Mouse (Mus musculus) limb, embryonic 10.5 days (tissue): Measurements from ENCODE around the gene Gm13119. TPM values are rescaled to one million over a fixed set of nuclear protein-coding genes. Genes with fewer than 3 reads are reported as not detected.
"Not testable (repeated sequence)": the region's sequence is repeated elsewhere in the genome, so short reads cannot be mapped to it uniquely, and the experiment has no call there.

Source experiments
- DNase-seq: peaks from one replicate; pipeline ENCODE4 v3.0.0-alpha.2; 2017; ENCODE audit warnings: low spot score
- H3K27ac ChIP-seq: fragments of 300-500 bp; sonication (generic); 2 replicates; pipeline ENCODE4 v1.5.1; 2016; ENCODE audit warnings: mild to moderate bottlenecking
- H3K27me3 ChIP-seq: fragments of 300-500 bp; sonication (generic); 2 replicates; pipeline ENCODE4 v1.6.1; 2016; ENCODE audit warnings: low read depth, mild to moderate bottlenecking; ENCODE audit not compliant: poor library complexity, severe bottlenecking
- H3K36me3 ChIP-seq: fragments of 300-500 bp; sonication (generic); 2 replicates; pipeline ENCODE4 v1.6.1; 2016; ENCODE audit warnings: mild to moderate bottlenecking, moderate library complexity
- H3K4me1 ChIP-seq: fragments of 300-500 bp; sonication (generic); 2 replicates; pipeline ENCODE4 v1.6.1; 2016
- H3K4me3 ChIP-seq: fragments of 300-500 bp; sonication (generic); 2 replicates; pipeline ENCODE4 v1.5.1; 2016; ENCODE audit warnings: mild to moderate bottlenecking, moderate library complexity
- H3K9me3 ChIP-seq: fragments of 300-500 bp; sonication (generic); replicated peaks from 2 replicates; pipeline ENCODE4 v1.6.1; 2016; ENCODE audit warnings: mild to moderate bottlenecking
- WGBS: fragments of 180-500 bp; shearing (Covaris S2); methylation state at CpG from one replicate; pipeline ENCODE4 v1.1.7; 2016; 5-methylcytosine and 5-hydroxymethylcytosine counted together
- polyA plus RNA-seq: library from polyadenylated mRNA; unstranded; fragments of >200 nt; fragmentation: Nextera tagmentation; extraction: Ambion mirVana; gene quantifications from 2 replicates; pipeline ENCODE4 v1.2.1, GENCODE M21; 2016

Gene Gm13119
- not detected in 2 replicates for polyA plus RNA-seq

- not testable (repeated sequence) for H3K36me3 ChIP-seq, H3K4me3 ChIP-seq, H3K27ac ChIP-seq, H3K27me3 ChIP-seq, H3K4me1 ChIP-seq, H3K9me3 ChIP-seq, DNase-seq
- WGBS, result 86% methylated on average over 3 of the region's 3 CpGs
Measured at GRCm38 (mm10) chr4:144357642-144358041, at the start of gene Gm13119. Gm13119 (plus strand) TSS chr4:144357942.

GRCm38 (mm10) chr4:144312666-144313460, 44.9 kb upstream of the Gm13119 start:
- WGBS, result 79% methylated on average over 2 of the region's 2 CpGs
- DNase-seq, H3K4me3 ChIP-seq, H3K9me3 ChIP-seq, H3K27me3 ChIP-seq, H3K27ac ChIP-seq, H3K4me1 ChIP-seq, H3K36me3 ChIP-seq: not testable (repeated sequence)

GRCm38 (mm10) chr4:144329949-144330348, 27.8 kb upstream of the Gm13119 start, which contains the start of gene Gm13128:
Gm13128 (plus strand) TSS chr4:144330249.
- not testable (repeated sequence) for H3K9me3 ChIP-seq, H3K27me3 ChIP-seq, DNase-seq, H3K27ac ChIP-seq, H3K4me3 ChIP-seq, H3K36me3 ChIP-seq, H3K4me1 ChIP-seq
- WGBS, result 65% methylated on average over 4 of the region's 4 CpGs

- not testable (repeated sequence) for H3K36me3 ChIP-seq, H3K9me3 ChIP-seq, H3K27ac ChIP-seq, H3K4me1 ChIP-seq, H3K4me3 ChIP-seq, DNase-seq, H3K27me3 ChIP-seq
- 94% methylated on average over 3 of the region's 3 CpGs for WGBS
Measured at GRCm38 (mm10) chr4:144335856-144336255, 21.9 kb upstream of the Gm13119 start.

GRCm38 (mm10) chr4:144377911-144378310, 20.2 kb downstream of the Gm13119 start, which contains the start of gene Pramef20:
Pramef20 (minus strand) TSS chr4:144377933.
- Histone ChIP-seq H3K4me1 (no peaks in the 10 kb centered on the region), H3K9me3 (no peaks in the 10 kb centered on the region), H3K36me3 (no peaks in the 10 kb centered on the region), H3K27ac (no peak within 1 kb of the TSS), H3K4me3 (no peak within 1 kb of the TSS), H3K27me3 (no peaks in the 10 kb centered on the region)
- 56% methylated on average over 2 of the region's 2 CpGs for WGBS
- no peak for DNase-seq

- no peaks in the 10 kb centered on the region for H3K4me1 ChIP-seq
- H3K4me3 ChIP-seq, result no peak overlapping the region
- no peak overlapping the region for H3K27ac ChIP-seq
- H3K9me3 ChIP-seq, result no peaks in the 10 kb centered on the region
- H3K27me3 ChIP-seq, result no peaks in the 10 kb centered on the region
- no peak for DNase-seq
- no peaks in the 10 kb centered on the region for H3K36me3 ChIP-seq
- 33% methylated on average over 3 of the region's 3 CpGs for WGBS
Measured at GRCm38 (mm10) chr4:144396316-144396715, 38.6 kb downstream of the Gm13119 start.

- no peak for DNase-seq
Measured at GRCm38 (mm10) chr4:144402712-144403111, 45.0 kb downstream of the Gm13119 start.

GRCm38 (mm10) chr4:144404456-144405086, 46.8 kb downstream of the Gm13119 start:
- H3K27ac ChIP-seq, result peak overlapping the region; percentile 83
- no peaks in the 10 kb centered on the region for H3K9me3 ChIP-seq
- H3K27me3 ChIP-seq, result no peaks in the 10 kb centered on the region
- peak overlapping the region; percentile 50 for H3K4me3 ChIP-seq
- peaks cover 7% of the 10 kb centered on the region for H3K4me1 ChIP-seq
- WGBS, result 7% methylated on average over 17 of the region's 17 CpGs
- DNase-seq, result peak; percentile 71
- no peaks in the 10 kb centered on the region for H3K36me3 ChIP-seq

More at GRCm38 (mm10) chr4:144402712-144403111, 45.0 kb downstream of the Gm13119 start:
- no peak overlapping the region for H3K4me3 ChIP-seq
- H3K27ac ChIP-seq, result no peak overlapping the region
- no peaks in the 10 kb centered on the region for H3K27me3 ChIP-seq
- WGBS, result 72% methylated on average over 4 of the region's 4 CpGs
- peaks cover 7% of the 10 kb centered on the region for H3K4me1 ChIP-seq
- H3K36me3 ChIP-seq, result no peaks in the 10 kb centered on the region
- no peaks in the 10 kb centered on the region for H3K9me3 ChIP-seq

GRCm38 (mm10) chr4:144406261-144406660, 48.5 kb downstream of the Gm13119 start:
- Histone ChIP-seq H3K9me3 (no peaks in the 10 kb centered on the region), H3K4me1 (peaks cover 7% of the 10 kb centered on the region), H3K27ac (no peak overlapping the region), H3K27me3 (no peaks in the 10 kb centered on the region), H3K36me3 (no peaks in the 10 kb centered on the region), H3K4me3 (no peak overlapping the region)
- 59% methylated on average over 3 of the region's 3 CpGs for WGBS
- DNase-seq, result no peak

GRCm38 (mm10) chr4:144408290-144408689, 50.5 kb downstream of the Gm13119 start, which contains the start of gene Pramef12:
Pramef12 (minus strand) TSS chr4:144408464.
- H3K9me3 ChIP-seq, result no peaks in the 10 kb centered on the region
- H3K4me1 ChIP-seq, result peaks cover 7% of the 10 kb centered on the region
- H3K4me3 ChIP-seq, result no peak within 1 kb of the TSS
- no peaks in the 10 kb centered on the region for H3K27me3 ChIP-seq
- H3K27ac ChIP-seq, result no peak within 1 kb of the TSS
- 81% methylated on average over 9 of the region's 9 CpGs for WGBS
- no peak for DNase-seq
- H3K36me3 ChIP-seq, result no peaks in the 10 kb centered on the region

Other genes with a start within 250 kb of the Gm13119 start
- gene Oog3, start 195.3 kb upstream of the Gm13119 start, polyA plus RNA-seq, result not detected in 2 replicates
- gene Oog2, start 167.2 kb upstream of the Gm13119 start, polyA plus RNA-seq, result not detected in 2 replicates
- not detected in 2 replicates for gene C87977, start 144.6 kb upstream of the Gm13119 start, polyA plus RNA-seq
- not detected in 2 replicates for gene Pramel5, start 77.5 kb upstream of the Gm13119 start, polyA plus RNA-seq
- not detected in 2 replicates for gene Gm13128, start 27.7 kb upstream of the Gm13119 start, polyA plus RNA-seq
- gene Pramef20, start 20.0 kb downstream of the Gm13119 start, polyA plus RNA-seq, result not detected in 2 replicates
- gene Pramef12, start 50.5 kb downstream of the Gm13119 start, polyA plus RNA-seq, result 0.13 and 0.14 TPM in 2 replicates
- gene 1700012P22Rik, start 80.8 kb downstream of the Gm13119 start, polyA plus RNA-seq, result not detected in 2 replicates
- not detected in 2 replicates for gene Gm9944, start 95.4 kb downstream of the Gm13119 start, polyA plus RNA-seq
- gene Aadacl3, start 105.8 kb downstream of the Gm13119 start, polyA plus RNA-seq, result not detected in 2 replicates
- gene 9430007A20Rik, start 161.9 kb downstream of the Gm13119 start, polyA plus RNA-seq, result not detected in 2 replicates
- not detected in 2 replicates for gene Gm13124, start 207.2 kb downstream of the Gm13119 start, polyA plus RNA-seq